Mouse (Mus musculus) lung, embryonic 14.5 days (tissue): ENCODE measurements around the gene Map9. TPM values are rescaled to one million over a fixed set of nuclear protein-coding genes. Genes with fewer than 3 reads are reported as not detected.
"Not testable (repeated sequence)": the region's sequence is repeated elsewhere in the genome, so short reads cannot be mapped to it uniquely, and the experiment has no call there.

Experiments
- ATAC-seq: fragments of 200-750 bp; cut with Nextera tagmentation; 2 replicates; pipeline ENCODE4 v1.8.0; 2017; ENCODE audit warnings: mild to moderate bottlenecking, moderate TSS enrichment, moderate library complexity; ENCODE audit not compliant: insufficient read depth
- DNase-seq: peaks from one replicate; pipeline ENCODE4 v3.0.0-alpha.2; 2015
- H3K27ac ChIP-seq: fragments of 300-500 bp; sonication (generic); 2 replicates; pipeline ENCODE4 v1.5.1; 2014; ENCODE audit warnings: low read depth, mild to moderate bottlenecking, moderate library complexity
- H3K27me3 ChIP-seq: fragments of 300-500 bp; sonication (generic); 2 replicates; pipeline ENCODE4 v1.6.1; 2014; ENCODE audit warnings: low read length, control low read depth; ENCODE audit not compliant: insufficient read depth
- H3K36me3 ChIP-seq: fragments of 300-500 bp; sonication (generic); 2 replicates; pipeline ENCODE4 v1.6.1; 2014; ENCODE audit warnings: control low read depth; ENCODE audit not compliant: insufficient read depth
- H3K4me1 ChIP-seq: fragments of 300-500 bp; sonication (generic); 2 replicates; pipeline ENCODE4 v1.6.1; 2014; ENCODE audit warnings: antibody characterized with exemption, control low read depth; ENCODE audit not compliant: insufficient read depth
- H3K4me2 ChIP-seq: fragments of 300-500 bp; sonication (generic); 2 replicates; pipeline ENCODE4 v1.6.1; 2014; ENCODE audit warnings: mild to moderate bottlenecking
- H3K4me3 ChIP-seq: fragments of 300-500 bp; sonication (generic); 2 replicates; pipeline ENCODE4 v1.5.1; 2014; ENCODE audit warnings: low read depth, low read length
- H3K9ac ChIP-seq: fragments of 300-500 bp; sonication (generic); 2 replicates; pipeline ENCODE4 v1.6.1; 2014
- H3K9me3 ChIP-seq: fragments of 300-500 bp; sonication (generic); 2 replicates; pipeline ENCODE4 v1.6.1; 2016; ENCODE audit warnings: low read depth, low read length, control low read depth
- CTCF ChIP-seq: IDR thresholded peaks from 2 replicates; pipeline ENCODE4 v1.5.1; 2016; ENCODE audit warnings: antibody characterized with exemption, low read depth
- WGBS: fragments of 180-500 bp; shearing (Covaris S2); extraction: QIAGEN DNeasy Blood & Tissue Kit; methylation state at CpG from one replicate; pipeline ENCODE4 v1.1.7; 2014; 5-methylcytosine and 5-hydroxymethylcytosine counted together
- polyA plus RNA-seq: library from polyadenylated mRNA; unstranded; fragments of >200 nt; fragmentation: Nextera tagmentation; extraction: Ambion mirVana; gene quantifications from 2 replicates; pipeline ENCODE4 v1.2.1, GENCODE M21; 2014

Gene Map9
- polyA plus RNA-seq, 1 experiment from 2014 or later = 7.9 TPM

DNA sequence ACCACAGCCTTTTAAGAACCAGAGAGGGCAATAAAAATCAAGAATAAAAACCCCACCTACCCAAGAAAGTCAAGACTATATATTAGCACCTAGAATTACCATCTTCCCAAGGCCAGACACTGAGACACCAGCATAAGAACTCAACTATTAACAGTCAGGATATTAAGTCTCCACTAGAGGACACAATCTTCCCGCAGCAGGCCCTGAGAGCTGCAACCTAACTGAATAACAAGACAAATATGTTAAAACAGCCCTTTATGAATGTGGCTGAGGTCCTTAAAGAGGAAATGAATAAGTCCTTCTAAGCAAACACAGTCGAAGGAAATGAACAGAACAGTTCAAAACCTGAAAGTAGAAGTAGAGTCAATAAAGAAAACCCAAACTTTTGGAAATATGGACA lies 49.6 kb downstream of the Map9 start:
- ATAC-seq (no peak), DNase-seq (no peak)
- no peak overlapping the region for H3K4me3 ChIP-seq
- no peaks in the 10 kb centered on the region for H3K4me1 ChIP-seq
- H3K27ac ChIP-seq = no peak overlapping the region
- H3K4me2 ChIP-seq = no peak overlapping the region
- H3K9ac ChIP-seq = no peak overlapping the region
- H3K36me3 ChIP-seq = no peaks in the 10 kb centered on the region
- H3K27me3 ChIP-seq = no peaks in the 10 kb centered on the region
- no peaks in the 10 kb centered on the region for H3K9me3 ChIP-seq
- peak; percentile 37 for TF ChIP-seq CTCF
- 46% methylated on average over 2 of the region's 2 CpGs for WGBS

- H3K9ac ChIP-seq = no peak overlapping the region
- no peak overlapping the region for H3K4me3 ChIP-seq
- no peaks in the 10 kb centered on the region for H3K4me1 ChIP-seq
- H3K4me2 ChIP-seq = no peak overlapping the region
- no peaks in the 10 kb centered on the region for H3K27me3 ChIP-seq
- H3K36me3 ChIP-seq = no peaks in the 10 kb centered on the region
- no peaks in the 10 kb centered on the region for H3K9me3 ChIP-seq
- H3K27ac ChIP-seq = no peak overlapping the region
- ATAC-seq = no peak
- DNase-seq = peak; percentile 89
- no peak; the same call in 1 of the 2 replicates for TF ChIP-seq CTCF
Measured at GRCm38 (mm10) chr3:82412397-82412796, 54.6 kb downstream of the Map9 start.

DNA sequence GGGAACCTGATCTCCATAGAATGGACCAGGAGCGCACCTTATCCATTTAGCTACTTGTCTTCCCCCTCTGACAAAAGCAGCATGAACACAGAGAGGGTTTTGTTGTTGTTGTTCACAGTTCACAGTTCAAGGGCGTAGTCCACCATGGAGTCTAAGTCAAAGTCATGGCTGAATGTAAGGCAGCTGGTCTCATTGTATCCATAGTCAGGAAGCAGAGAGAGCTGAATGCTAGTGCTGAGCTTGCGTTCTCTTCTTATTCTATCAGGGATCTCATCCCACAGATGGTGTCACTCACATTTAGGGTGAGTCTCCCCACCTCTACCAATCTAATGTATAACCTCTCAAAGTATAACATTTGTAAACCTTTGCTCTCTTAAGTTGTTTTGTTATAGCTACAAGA lies 60.1 kb downstream of the Map9 start:
- 84% methylated on average over 3 of the region's 3 CpGs for WGBS
- Histone ChIP-seq H3K4me1 (no peaks in the 10 kb centered on the region), H3K36me3 (no peaks in the 10 kb centered on the region), H3K4me3 (no peak overlapping the region), H3K27me3 (no peaks in the 10 kb centered on the region), H3K4me2 (no peak overlapping the region), H3K9ac (no peak overlapping the region), H3K27ac (no peak overlapping the region), H3K9me3 (no peaks in the 10 kb centered on the region)
- DNase-seq (no peak), ATAC-seq (no peak)
- no peak for TF ChIP-seq CTCF

DNA sequence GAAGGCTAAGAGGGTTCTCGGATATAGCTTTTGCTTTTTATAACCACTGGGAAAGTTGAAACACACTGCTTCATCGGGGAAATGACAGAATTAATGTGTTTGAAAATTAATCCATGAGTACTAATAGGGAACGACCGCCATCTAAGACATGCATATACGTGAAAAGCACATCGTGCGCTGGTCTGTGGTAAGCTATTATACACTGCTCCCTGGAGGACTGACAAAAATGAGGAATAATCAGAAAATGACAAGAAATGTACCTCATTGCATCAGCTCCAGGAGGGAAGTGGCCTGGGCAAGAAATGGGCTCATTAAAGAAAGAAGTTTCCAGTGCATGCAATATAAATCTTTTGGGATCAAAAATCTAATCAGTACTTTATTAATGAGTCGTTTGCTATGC lies 77.5 kb downstream of the Map9 start:
- H3K27ac ChIP-seq = no peak overlapping the region
- no peaks in the 10 kb centered on the region for H3K4me1 ChIP-seq
- 85% methylated on average over 8 of the region's 8 CpGs for WGBS
- DNase-seq (no peak), ATAC-seq (no peak)
- H3K9ac ChIP-seq = no peak overlapping the region
- H3K9me3 ChIP-seq = no peaks in the 10 kb centered on the region
- no peak overlapping the region for H3K4me3 ChIP-seq
- H3K27me3 ChIP-seq = no peaks in the 10 kb centered on the region
- no peak for TF ChIP-seq CTCF
- no peak overlapping the region for H3K4me2 ChIP-seq
- no peaks in the 10 kb centered on the region for H3K36me3 ChIP-seq

DNA sequence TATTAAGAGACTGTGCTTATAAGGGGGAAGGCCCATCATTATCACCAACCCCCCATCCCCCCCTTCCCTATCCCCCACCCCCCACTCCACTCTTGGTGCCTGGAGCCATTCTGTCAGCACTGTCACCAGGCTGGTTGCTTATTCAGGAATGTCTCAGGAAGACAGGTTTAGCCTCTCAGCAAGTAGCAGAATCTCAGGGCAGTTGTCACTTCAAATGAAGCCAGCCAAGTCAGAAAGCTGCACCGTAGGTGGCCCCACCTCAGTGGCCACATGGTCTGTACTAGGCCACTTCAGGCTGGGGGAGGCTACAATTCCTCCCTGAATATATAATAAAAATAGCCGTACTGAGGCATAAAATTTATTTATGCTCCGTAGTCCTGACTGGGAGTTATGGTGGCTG lies 83.1 kb downstream of the Map9 start:
- Histone ChIP-seq H3K4me1 (no peaks in the 10 kb centered on the region), H3K27ac (no peak overlapping the region), H3K9ac (no peak overlapping the region), H3K27me3 (no peaks in the 10 kb centered on the region), H3K9me3 (no peaks in the 10 kb centered on the region), H3K4me3 (no peak overlapping the region), H3K36me3 (no peaks in the 10 kb centered on the region), H3K4me2 (no peak overlapping the region)
- ATAC-seq (no peak), DNase-seq (no peak)
- no peak for TF ChIP-seq CTCF
- WGBS = 48% methylated on average over 3 of the region's 3 CpGs

GRCm38 (mm10) chr3:82441601-82442000 lies 83.8 kb downstream of the Map9 start:
- H3K9me3 ChIP-seq, H3K9ac ChIP-seq, ATAC-seq, H3K4me3 ChIP-seq, H3K4me1 ChIP-seq, H3K36me3 ChIP-seq, DNase-seq, H3K4me2 ChIP-seq, H3K27ac ChIP-seq, H3K27me3 ChIP-seq: not testable (repeated sequence)

Other genes starting within 250 kb of the Map9 start
- 111 and 117 TPM in 2 replicates for gene Gucy1a1, start 212.3 kb upstream of the Map9 start, polyA plus RNA-seq
- 0.12 and 0.31 TPM in 2 replicates for gene Npy2r, start 190.0 kb downstream of the Map9 start, polyA plus RNA-seq